9 mouse cellular contexts compared by ENCODE assay signal in the genomic region with DNA sequence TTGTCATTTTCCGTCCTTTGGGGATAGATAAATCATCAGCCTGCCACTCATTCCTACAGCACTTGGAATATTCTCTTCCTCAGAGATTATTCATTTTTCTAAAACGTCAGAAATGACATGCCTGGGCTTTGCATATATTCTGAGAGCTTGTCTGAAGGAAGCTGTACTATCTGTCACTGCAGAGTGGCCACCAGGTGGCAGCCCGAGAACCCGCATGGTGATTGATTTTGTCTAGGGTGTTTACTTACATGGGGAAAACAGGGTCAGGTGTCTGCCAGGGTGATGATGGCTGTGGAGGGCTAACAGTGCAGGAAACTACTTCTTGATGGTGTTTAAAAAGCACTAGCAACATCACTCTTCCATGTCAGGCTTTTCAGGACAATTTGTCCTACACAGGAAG.
A peak's percentile ranks its signal among the peaks of the same experiment; 100 is the strongest.
DNase-seq lines count a peak whose midpoint lies in the region; ATAC-seq and TF ChIP-seq lines count a peak whose summit lies in the region.
"Had no signal": no experiment of that assay in that cellular context is flagged by ENCODE, and none has a peak within 500 bp of the region (broad histone marks: within the 10 kb centered on the region; RNA-seq: fewer than 3 reads in every experiment).

No protein-coding gene starts in this region.

- peak; percentile 87 for ATAC-seq in forebrain, embryonic 16.5 days

- no peak overlapping the region for H3K27ac ChIP-seq in heart, adult 2 months
- no peak overlapping the region for H3K27ac ChIP-seq in forebrain, embryonic 16.5 days (ENCODE audit: low read length)

- 12% methylated on average over 4 of the region's 4 CpGs for WGBS in heart, adult 2 months
- WGBS in forebrain, embryonic 16.5 days: 15% methylated on average over 4 of the region's 4 CpGs

- H3K79me2 ChIP-seq in heart, adult 2 months (replicated peaks; ENCODE audit: control insufficient read depth, insufficient read depth, low read length): no peaks in the 10 kb centered on the region

- H3K36me3 ChIP-seq in heart, adult 2 months (ENCODE audit: control insufficient read depth, insufficient read depth, low read length): no peaks in the 10 kb centered on the region
- no peaks in the 10 kb centered on the region for H3K36me3 ChIP-seq in forebrain, embryonic 16.5 days (ENCODE audit: control insufficient read depth, insufficient read depth)

- H3K27me3 ChIP-seq in heart, adult 2 months (ENCODE audit: control insufficient read depth, insufficient read depth, low read length): no peaks in the 10 kb centered on the region
- H3K27me3 ChIP-seq in forebrain, embryonic 16.5 days (replicated peaks; ENCODE audit: control insufficient read depth, insufficient read depth, low read length): no peaks in the 10 kb centered on the region
- H3K27me3 ChIP-seq: megakaryocyte, embryonic 14.5 days had no signal

- H3K4me3 ChIP-seq in heart, adult 2 months: no peak overlapping the region
- no peak overlapping the region for H3K4me3 ChIP-seq in forebrain, embryonic 16.5 days (replicated peaks; ENCODE audit: low read length)
- H3K4me3 ChIP-seq: megakaryocyte, embryonic 14.5 days had no signal

- H3K9me3 ChIP-seq in forebrain, embryonic 16.5 days (ENCODE audit: control insufficient read depth, low read length): no peaks in the 10 kb centered on the region
- H3K9me3 ChIP-seq: megakaryocyte, embryonic 14.5 days had no signal

- TF ChIP-seq POLR2A in heart, adult 2 months (IDR thresholded peaks at IDR 0.05; ENCODE audit: insufficient read depth, low read depth, low read length): no peak

- TF ChIP-seq CTCF in heart, adult 2 months (IDR thresholded peaks at IDR 0.05): peak; percentile 78

- H3K4me1 ChIP-seq in heart, adult 2 months (ENCODE audit: control insufficient read depth, insufficient read depth, low read length): no peaks in the 10 kb centered on the region
- H3K4me1 ChIP-seq in forebrain, embryonic 16.5 days (replicated peaks; ENCODE audit: control insufficient read depth, insufficient read depth, low read length): 0 out of 2 replicates have a peak, but pooled peaks cover 3% of the 10 kb centered on the region
- H3K4me1 ChIP-seq: megakaryocyte, embryonic 14.5 days had no signal

- intact Hi-C loops in heart, adult 2 months (cut with DNase I): loop anchor here (1.0 to 5.0 kb wide), 2 partner anchors 190 to 999 kb away; no protein-coding TSS in a partner anchor
- intact Hi-C loops in heart, postnatal 25 days (cut with DNase I): loop anchor here (1.0 to 10.0 kb wide), 3 partner anchors 192 to 999 kb away; no protein-coding TSS in a partner anchor
- intact Hi-C loops in left cerebral cortex, postnatal 36 days (cut with DNase I): loop anchor here (5.0 to 10.0 kb wide), 3 partner anchors 192 to 1000 kb away; no protein-coding TSS in a partner anchor

- no peak for TF ChIP-seq EP300 in heart, adult 2 months (IDR thresholded peaks at IDR 0.05; ENCODE audit: insufficient read depth, low read depth, low read length)

- no peak overlapping the region for H3K4me2 ChIP-seq in forebrain, embryonic 16.5 days (ENCODE audit: low read length)

- H3K9ac ChIP-seq in heart, adult 2 months (ENCODE audit: low read depth, low read length): no peak overlapping the region
- no peak overlapping the region for H3K9ac ChIP-seq in forebrain, embryonic 16.5 days (replicated peaks; ENCODE audit: low read depth, low read length)

- peak; percentile 36 to 51 for DNase-seq in heart, adult 2 months
- DNase-seq in heart, postnatal 25 days (ENCODE audit: low spot score): no peak
- DNase-seq in c-Kit-positive CD71-negative TER-119-negative erythroid progenitor cells, embryonic 14.5 days (ENCODE audit: low read depth): peak; percentile 17
- DNase-seq in induced T-regulatory cell, adult 2 months (ENCODE audit: low read depth): peak; percentile 87
- peak; percentile 45 to 51 for DNase-seq in left cerebral cortex, postnatal 36 days (ENCODE audit: low spot score in 2 of 2)
- DNase-seq in naive thymus-derived CD4-positive, alpha-beta T cell, adult 2 months (ENCODE audit: low read depth): peak; percentile 90
- DNase-seq in testis, postnatal 10 days (ENCODE audit: low spot score): peak; percentile 79
